Mouse (Mus musculus) CH12.LX (cell line): ENCODE data around the gene Qrfp. TPM values are rescaled to one million over a fixed set of nuclear protein-coding genes. Genes with fewer than 3 reads are reported as not detected.

Experiments
- DNase-seq: peaks from one replicate; pipeline ENCODE4 v3.0.0-alpha.2; 2013; ENCODE audit errors: extremely low read depth
- H3K27ac ChIP-seq: 2 replicates; pipeline ENCODE4 v1.5.1; 2012; ENCODE audit warnings: low read depth, mild to moderate bottlenecking, control low read depth, moderate library complexity; ENCODE audit not compliant: insufficient read depth
- H3K27me3 ChIP-seq: replicated peaks from 2 replicates; pipeline ENCODE3; 2012; ENCODE audit warnings: inconsistent platforms
- H3K36me3 ChIP-seq, 2 experiments: replicated peaks in 1 of 2; 2 replicates each; pipeline versions ENCODE3 to v1.6.1; 2012; ENCODE audit warnings: inconsistent platforms in 1 of 2, low read length in 1 of 2, mild to moderate bottlenecking in 1 of 2, mixed read lengths in 1 of 2, moderate library complexity in 1 of 2; ENCODE audit not compliant: control insufficient read depth in 1 of 2, insufficient read depth in 1 of 2
- H3K4me1 ChIP-seq, 2 experiments: 2 replicates each; pipeline ENCODE4 v1.6.1; 2012; ENCODE audit warnings: inconsistent platforms in 1 of 2, moderate library complexity in 1 of 2; ENCODE audit not compliant: insufficient read depth in 2 of 2, control insufficient read depth in 1 of 2
- H3K4me2 ChIP-seq: 2 replicates; pipeline ENCODE4 v1.6.1; 2012; ENCODE audit warnings: low read depth, mild to moderate bottlenecking, control low read depth; ENCODE audit not compliant: poor library complexity, insufficient read depth, severe bottlenecking
- H3K4me3 ChIP-seq, 3 experiments: fragments of 150-350 bp in 1 of 3; sonication (generic) in 1 of 3; replicated peaks in 1 of 3; 2 replicates each; pipeline versions ENCODE3 to v1.5.1; 2011 to 2012; ENCODE audit warnings: low read depth in 2 of 3, low read length in 2 of 3, mild to moderate bottlenecking in 2 of 3, moderate library complexity in 2 of 3, control low read depth in 1 of 3, improper control_type of control experiment in 1 of 3, inconsistent platforms in 1 of 3, mixed read lengths in 1 of 3; ENCODE audit not compliant: poor library complexity in 1 of 3
- H3K79me2 ChIP-seq: replicated peaks from 2 replicates; pipeline ENCODE4 v1.6.1; 2012; ENCODE audit warnings: mild to moderate bottlenecking, moderate library complexity; ENCODE audit not compliant: control insufficient read depth, poor library complexity, insufficient read depth, severe bottlenecking; ENCODE audit errors: extremely low read depth
- H3K9ac ChIP-seq: 2 replicates; pipeline ENCODE4 v1.6.1; 2012; ENCODE audit warnings: low read depth, mild to moderate bottlenecking, control low read depth, moderate library complexity; ENCODE audit not compliant: insufficient read depth
- H3K9me3 ChIP-seq: replicated peaks from 2 replicates; pipeline ENCODE3; 2012; ENCODE audit warnings: low read length, inconsistent platforms, mixed read lengths
- BHLHE40 ChIP-seq: IDR thresholded peaks from 2 replicates; pipeline ENCODE4 v1.6.1; 2011; ENCODE audit warnings: mild to moderate bottlenecking, low read depth, low read length, improper control_type of control experiment
- CHD1 ChIP-seq: IDR thresholded peaks from 2 replicates; pipeline ENCODE4 v1.6.1; 2012; ENCODE audit warnings: low read depth, low read length, improper control_type of control experiment, inconsistent platforms
- E2F4 ChIP-seq: IDR thresholded peaks from 2 replicates; pipeline ENCODE4 v1.6.1; 2011; ENCODE audit warnings: low read depth, low read length, improper control_type of control experiment; ENCODE audit not compliant: insufficient replicate concordance
- ELF1 ChIP-seq: IDR thresholded peaks from 2 replicates; pipeline ENCODE4 v1.6.1; 2014; ENCODE audit warnings: low read depth, mild to moderate bottlenecking, inconsistent platforms, low read length, improper control_type of control experiment
- EP300 ChIP-seq: IDR thresholded peaks from 2 replicates; pipeline ENCODE4 v1.6.1; 2011; ENCODE audit warnings: low read length, improper control_type of control experiment
- IRF4 ChIP-seq: IDR thresholded peaks from 2 replicates; pipeline ENCODE4 v1.6.1; 2014; ENCODE audit warnings: low read depth, mild to moderate bottlenecking, inconsistent platforms, low read length, improper control_type of control experiment
- JUND ChIP-seq: conservative IDR thresholded peaks from 2 replicates; pipeline ENCODE4 v1.6.1; 2011; ENCODE audit warnings: low read depth, low read length, improper control_type of control experiment
- MAX ChIP-seq: IDR thresholded peaks from 2 replicates; pipeline ENCODE4 v1.6.1; 2011; ENCODE audit warnings: low read length, improper control_type of control experiment
- MEF2A ChIP-seq: IDR thresholded peaks from 2 replicates; pipeline ENCODE4 v1.6.1; 2014; ENCODE audit warnings: low read depth, mild to moderate bottlenecking, inconsistent platforms, low read length, improper control_type of control experiment, borderline replicate concordance
- MXI1 ChIP-seq: IDR thresholded peaks from 2 replicates; pipeline ENCODE4 v1.6.1; 2011; ENCODE audit warnings: mild to moderate bottlenecking, low read depth, low read length, improper control_type of control experiment
- NELFE ChIP-seq: IDR thresholded peaks from 2 replicates; pipeline ENCODE4 v1.6.1; 2011; ENCODE audit warnings: low read depth, low read length, improper control_type of control experiment
- PAX5 ChIP-seq: IDR thresholded peaks from 2 replicates; pipeline ENCODE4 v1.6.1; 2012; ENCODE audit warnings: low read length, inconsistent platforms, mixed read lengths
- SIN3A ChIP-seq: IDR thresholded peaks from 2 replicates; pipeline ENCODE4 v1.6.1; 2012; ENCODE audit warnings: low read length, improper control_type of control experiment, inconsistent platforms
- SMC3 ChIP-seq: IDR thresholded peaks from 2 replicates; pipeline ENCODE4 v1.6.1; 2011; ENCODE audit warnings: low read depth, low read length, improper control_type of control experiment
- TBP ChIP-seq: conservative IDR thresholded peaks from 2 replicates; pipeline ENCODE4 v1.6.1; 2011; ENCODE audit warnings: low read depth, low read length, improper control_type of control experiment
- TCF12 ChIP-seq: IDR thresholded peaks from 2 replicates; pipeline ENCODE4 v1.6.1; 2014; ENCODE audit warnings: low read depth, mild to moderate bottlenecking, inconsistent platforms, low read length, improper control_type of control experiment
- UBTF ChIP-seq: IDR thresholded peaks from 2 replicates; pipeline ENCODE4 v1.6.1; 2012; ENCODE audit warnings: low read depth, mild to moderate bottlenecking, inconsistent platforms, low read length, improper control_type of control experiment, moderate library complexity
- ZC3H11A ChIP-seq: IDR thresholded peaks from 2 replicates; pipeline ENCODE4 v1.6.1; 2012; ENCODE audit warnings: low read depth, mild to moderate bottlenecking, inconsistent platforms, low read length, improper control_type of control experiment
- ZKSCAN1 ChIP-seq: IDR thresholded peaks from 2 replicates; pipeline ENCODE4 v1.6.1; 2012; ENCODE audit warnings: low read depth, inconsistent platforms, low read length, improper control_type of control experiment, borderline replicate concordance
- ZNF384 ChIP-seq: IDR thresholded peaks from 2 replicates; pipeline ENCODE4 v1.6.1; 2012; ENCODE audit warnings: low read depth, low read length, improper control_type of control experiment, inconsistent platforms
- dilution Hi-C: fragments of 300-500 bp; cut with MboI; formaldehyde crosslinking; loops from 2 replicates; pipeline ENCODE4 v1.14.3; 2020; ENCODE audit warnings: low sequenced_read_pairs; ENCODE audit not compliant: extremely low pct_unique_long_range_greater_than_20kb, extremely low pct_ligation_motif_present
- in situ Hi-C: fragments of 300-500 bp; cut with MboI; formaldehyde crosslinking; loops from 3 replicates; pipeline ENCODE4 v1.14.3; 2019; ENCODE audit warnings: low sequenced_read_pairs, low pct_ligation_motif_present, low pct_unique_long_range_greater_than_20kb, mixed read lengths
- polyA plus RNA-seq: library from polyadenylated mRNA; unstranded; fragments of >175 nt; gene quantifications from 2 replicates; pipeline ENCODE4 v1.2.1, GENCODE M21; 2012; ENCODE audit warnings: low read depth; ENCODE audit not compliant: insufficient read length
- total RNA-seq, 2 experiments: library from RNA; depleted of rRNA; stranded (reverse); fragments of 300-350 nt in 1 of 2; fragments of >200 nt in 1 of 2; gene quantifications; 2 replicates each; pipeline ENCODE4 v1.2.3; 2012 to 2014

Gene Qrfp
- total and polyA plus RNA-seq, 3 experiments, result not detected

GRCm38 (mm10) chr2:31808410-31809357, 1.7 kb downstream of the Qrfp start:
- Histone ChIP-seq H3K27me3 (peaks cover 34% of the 10 kb centered on the region), H3K27ac (no peak overlapping the region), H3K79me2 (no peaks in the 10 kb centered on the region), H3K4me3 (no peak overlapping the region), H3K9me3 (no peaks in the 10 kb centered on the region), H3K9ac (no peak overlapping the region), H3K4me2 (no peak overlapping the region), H3K36me3 (peaks cover 2 to 13% of the 10 kb centered on the region in 2 experiments), H3K4me1 (peaks cover 6 to 31% of the 10 kb centered on the region in 2 experiments)
- in situ Hi-C loops (no loop called here), dilution Hi-C loops (no loop called here)
- DNase-seq, result no peak
- TF ChIP-seq TCF12, result no peak

GRCm38 (mm10) chr2:31806639-31807382, 3.6 kb downstream of the Qrfp start:
- in situ Hi-C loops (no loop called here), dilution Hi-C loops (no loop called here)
- Histone ChIP-seq H3K9ac (no peak overlapping the region), H3K27ac (no peak overlapping the region), H3K79me2 (no peaks in the 10 kb centered on the region), H3K4me2 (no peak overlapping the region), H3K9me3 (no peaks in the 10 kb centered on the region), H3K4me3 (no peak overlapping the region), H3K36me3 (peaks cover 18 to 32% of the 10 kb centered on the region in 2 experiments), H3K4me1 (peaks cover 6 to 31% of the 10 kb centered on the region in 2 experiments), H3K27me3 (peaks cover 18% of the 10 kb centered on the region)
- TF ChIP-seq SIN3A, result no peak
- TF ChIP-seq MAX, result no peak
- TF ChIP-seq TBP, result no peak
- TF ChIP-seq NELFE, result no peak
- no peak for TF ChIP-seq JUND
- TF ChIP-seq ZNF384, result no peak
- TF ChIP-seq IRF4, result no peak
- no peak for TF ChIP-seq UBTF
- TF ChIP-seq MEF2A, result no peak
- TF ChIP-seq EP300, result no peak
- no peak for TF ChIP-seq E2F4
- TF ChIP-seq CHD1, result no peak
- TF ChIP-seq PAX5, result no peak
- no peak for TF ChIP-seq SMC3
- TF ChIP-seq ELF1, result no peak
- no peak for TF ChIP-seq MXI1
- no peak for TF ChIP-seq ZKSCAN1
- TF ChIP-seq ZC3H11A, result no peak
- TF ChIP-seq BHLHE40, result no peak
- no peak for DNase-seq
